Mouse (Mus musculus): ENCODE results near the gene Gm13695. TPM values are rescaled to one million over a fixed set of nuclear protein-coding genes. Genes with fewer than 3 reads are reported as not detected.

Gene Gm13695
- polyA plus RNA-seq, 1 experiment from 2014 or later: not detected

Other genes starting within 250 kb of the Gm13695 start
- gene Itgav, start 242.9 kb upstream of the Gm13695 start, polyA plus RNA-seq (2015; fragmentation: Nextera tagmentation; extraction: Ambion mirVana): 18.8 and 20.8 TPM in 2 replicates
- 76.3 and 78.6 TPM in 2 replicates for gene Fam171b, start 154.7 kb upstream of the Gm13695 start, polyA plus RNA-seq (2015; fragmentation: Nextera tagmentation; extraction: Ambion mirVana)
- not detected in 2 replicates for gene Zswim2, start 26.1 kb upstream of the Gm13695 start, polyA plus RNA-seq (2015; fragmentation: Nextera tagmentation; extraction: Ambion mirVana)
- not detected in 2 replicates for gene Gm13698, start 11.6 kb upstream of the Gm13695 start, polyA plus RNA-seq (2015; fragmentation: Nextera tagmentation; extraction: Ambion mirVana)
- gene Gm13693, start 5.8 kb upstream of the Gm13695 start, polyA plus RNA-seq (2015; fragmentation: Nextera tagmentation; extraction: Ambion mirVana): not detected in 2 replicates
- not detected in 2 replicates for gene Gm13696, start 5.8 kb downstream of the Gm13695 start, polyA plus RNA-seq (2015; fragmentation: Nextera tagmentation; extraction: Ambion mirVana)
- gene Gm13694, start 11.6 kb downstream of the Gm13695 start, polyA plus RNA-seq (2015; fragmentation: Nextera tagmentation; extraction: Ambion mirVana): not detected in 2 replicates
- not detected in 2 replicates for gene Gm13697, start 17.4 kb downstream of the Gm13695 start, polyA plus RNA-seq (2015; fragmentation: Nextera tagmentation; extraction: Ambion mirVana)
- gene Gm13691, start 23.2 kb downstream of the Gm13695 start, polyA plus RNA-seq (2015; fragmentation: Nextera tagmentation; extraction: Ambion mirVana): not detected in 2 replicates

Measured in forebrain, embryonic 16.5 days (tissue).